ENCODE assay signal across 26 mouse cellular contexts in genomic region chr11:20493922-20494626, GRCm38 (mm10). TPM values are rescaled to one million over a fixed set of nuclear protein-coding genes. Genes with fewer than 3 reads are reported as not detected.
DNase-seq lines count a peak whose midpoint lies in the region; ATAC-seq and TF ChIP-seq lines count a peak whose summit lies in the region.
"Had no signal": no experiment of that assay in that cellular context is flagged by ENCODE, and none has a peak within 500 bp of the region (broad histone marks: within the 10 kb centered on the region; RNA-seq: fewer than 3 reads in every experiment).

No protein-coding gene starts in this region.

- no peak overlapping the region for H3K9ac ChIP-seq in intestine, postnatal 0 days (ENCODE audit: low read depth, low read length)
- H3K9ac ChIP-seq: embryonic facial prominence, embryonic 13.5 days; embryonic facial prominence, embryonic 15.5 days; forebrain, embryonic 12.5 days had no signal

- peak; percentile 88 for ATAC-seq in intestine, postnatal 0 days
- ATAC-seq: activated CD4-positive, CD25-positive, alpha-beta regulatory T cell, adult 4 months; CD4-positive, CD25-positive, alpha-beta regulatory T cell, adult 4 months; forebrain, embryonic 14.5 days; forebrain, embryonic 16.5 days; Patski had no signal

- no peaks in the 10 kb centered on the region for H3K27me3 ChIP-seq in intestine, postnatal 0 days (replicated peaks; ENCODE audit: control insufficient read depth, insufficient read depth, low read length)
- no peaks in the 10 kb centered on the region for H3K27me3 ChIP-seq in embryonic facial prominence, embryonic 10.5 days (replicated peaks; ENCODE audit: low read depth, poor library complexity, severe bottlenecking)
- H3K27me3 ChIP-seq: CH12.LX; embryonic facial prominence, embryonic 13.5 days; embryonic facial prominence, embryonic 15.5 days; forebrain, embryonic 12.5 days; Patski had no signal

- TF ChIP-seq CTCF in intestine, postnatal 0 days (IDR thresholded peaks at IDR 0.05; ENCODE audit: low read depth), result no peak

- H3K4me2 ChIP-seq in intestine, postnatal 0 days (replicated peaks; ENCODE audit: low read depth), result no peak overlapping the region
- H3K4me2 ChIP-seq: embryonic facial prominence, embryonic 13.5 days; embryonic facial prominence, embryonic 15.5 days; forebrain, embryonic 12.5 days had no signal

- H3K27ac ChIP-seq in intestine, postnatal 0 days (ENCODE audit: low read depth, low read length), result peak overlapping the region; percentile 77
- H3K27ac ChIP-seq in embryonic facial prominence, embryonic 10.5 days (replicated peaks), result no peak overlapping the region
- H3K27ac ChIP-seq: embryonic facial prominence, embryonic 13.5 days; embryonic facial prominence, embryonic 15.5 days; forebrain, embryonic 10.5 days; forebrain, embryonic 12.5 days had no signal

- peaks cover 4% of the 10 kb centered on the region; the same call in 1 of the 2 replicates for H3K4me1 ChIP-seq in intestine, postnatal 0 days (replicated peaks; ENCODE audit: control insufficient read depth, insufficient read depth, low read length)
- H3K4me1 ChIP-seq in embryonic facial prominence, embryonic 10.5 days, result no peaks in the 10 kb centered on the region
- H3K4me1 ChIP-seq: embryonic facial prominence, embryonic 15.5 days; forebrain, embryonic 10.5 days; forebrain, embryonic 12.5 days had no signal

- H3K4me3 ChIP-seq in intestine, postnatal 0 days (ENCODE audit: low read depth, low read length), result no peak overlapping the region
- H3K4me3 ChIP-seq in embryonic facial prominence, embryonic 10.5 days, result no peak overlapping the region
- H3K4me3 ChIP-seq: embryonic facial prominence, embryonic 13.5 days; embryonic facial prominence, embryonic 15.5 days; erythroblast, embryonic 14.5 days; forebrain, embryonic 10.5 days; forebrain, embryonic 12.5 days had no signal

- 39% methylated on average over 6 of the region's 6 CpGs for WGBS in intestine, postnatal 0 days
- WGBS in embryonic facial prominence, embryonic 10.5 days, result 88% methylated on average over 6 of the region's 6 CpGs

- no peaks in the 10 kb centered on the region for H3K9me3 ChIP-seq in intestine, postnatal 0 days (ENCODE audit: control insufficient read depth)
- H3K9me3 ChIP-seq in embryonic facial prominence, embryonic 10.5 days, result no peaks in the 10 kb centered on the region
- H3K9me3 ChIP-seq: embryonic facial prominence, embryonic 13.5 days; embryonic facial prominence, embryonic 15.5 days; forebrain, embryonic 10.5 days; forebrain, embryonic 12.5 days; G1E had no signal

- peak; percentile 42 for DNase-seq in heart, adult 11 months
- no peak for DNase-seq in heart, adult 8-10 months (ENCODE audit: low spot score)
- no peak for DNase-seq in cerebellum, postnatal 25 days
- no peak for DNase-seq in embryonic facial prominence, embryonic 10.5 days (ENCODE audit: low spot score)
- DNase-seq: adrenal gland, adult 2 months; adrenal gland, postnatal 10 days; adrenal gland, postnatal 25 days; B cell, adult 2 months; cerebellum, adult 11 months; cerebellum, adult 18-20 months; cerebellum, adult 8-10 months; cerebellum, adult 9-11 months; cerebellum, postnatal 14 days had no signal

- H3K36me3 ChIP-seq in intestine, postnatal 0 days (ENCODE audit: control insufficient read depth, insufficient read depth), result no peaks in the 10 kb centered on the region
- H3K36me3 ChIP-seq in embryonic facial prominence, embryonic 10.5 days (replicated peaks), result no peaks in the 10 kb centered on the region
- H3K36me3 ChIP-seq: embryonic facial prominence, embryonic 13.5 days; embryonic facial prominence, embryonic 15.5 days; forebrain, embryonic 10.5 days; forebrain, embryonic 12.5 days; G1E had no signal

RNA-seq across cellular contexts. Expression of gene Sertad2, which starts 49.0 kb away (rescaled TPM):
- 10 to 100 TPM; 17.2 to 22.2 (median 20.1) TPM for total RNA-seq in heart, adult 8-10 months (2022)
- polyA plus RNA-seq in intestine, postnatal 0 days (2015; fragmentation: Nextera tagmentation; extraction: Ambion mirVana), result 38.2 and 40.3 TPM in 2 replicates
- 29.6 and 33.2 TPM in 2 replicates for polyA plus RNA-seq in embryonic facial prominence, embryonic 10.5 days (2016; fragmentation: Nextera tagmentation; extraction: Ambion mirVana)
